Mouse (Mus musculus) kidney, postnatal 25 days (tissue): ENCODE measurements around the gene Mov10l1.

Experiments
- DNase-seq, 2 experiments: peaks; one replicate each; pipeline ENCODE4 v3.0.0; 2021; ENCODE audit warnings: mixed read lengths in 2 of 2

The Mov10l1 gene

GRCm38 (mm10) chr15:88982534-88983079 is at the start of gene Mov10l1:
Mov10l1 (plus strand) TSS chr15:88982909.
- no peak for DNase-seq

GRCm38 (mm10) chr15:88934141-88934540 is 48.6 kb upstream of the Mov10l1 start:
- no peak for DNase-seq

- no peak for DNase-seq
Measured at GRCm38 (mm10) chr15:88936619-88937290, 46.0 kb upstream of the Mov10l1 start.

GRCm38 (mm10) chr15:88937291-88937650 is 45.4 kb upstream of the Mov10l1 start:
- no peak for DNase-seq

GRCm38 (mm10) chr15:88942783-88943182 is 39.9 kb upstream of the Mov10l1 start:
- no peak for DNase-seq

- no peak for DNase-seq
Measured at GRCm38 (mm10) chr15:88943896-88944551, 38.7 kb upstream of the Mov10l1 start.

- DNase-seq: peak; percentile 33 to 58
Measured at GRCm38 (mm10) chr15:88946851-88947250, 35.9 kb upstream of the Mov10l1 start.

GRCm38 (mm10) chr15:88951246-88951645 is 31.5 kb upstream of the Mov10l1 start:
- DNase-seq: no peak

- peak; percentile 38 to 62 for DNase-seq
Measured at GRCm38 (mm10) chr15:88954368-88955072, 28.2 kb upstream of the Mov10l1 start, which contains the start of gene Ttll8. Ttll8 (minus strand) TSS chr15:88954418.

- DNase-seq: no peak
Measured at GRCm38 (mm10) chr15:88955342-88955741, 27.4 kb upstream of the Mov10l1 start.

GRCm38 (mm10) chr15:88957522-88957921 is 25.2 kb upstream of the Mov10l1 start:
- DNase-seq: no peak

GRCm38 (mm10) chr15:88964070-88964578 is 18.6 kb upstream of the Mov10l1 start:
- no peak for DNase-seq

GRCm38 (mm10) chr15:88972300-88972699 is 10.4 kb upstream of the Mov10l1 start:
- no peak for DNase-seq

- no peak for DNase-seq
Measured at GRCm38 (mm10) chr15:88978281-88979137, 4.2 kb upstream of the Mov10l1 start, which contains the start of gene Mlc1. Mlc1 (minus strand) TSS chr15:88979007.

- no peak for DNase-seq
Measured at GRCm38 (mm10) chr15:88979138-88979446, 3.6 kb upstream of the Mov10l1 start.

- peak in 1 of 2 experiments; percentile 13 for DNase-seq
Measured at GRCm38 (mm10) chr15:88989236-88989635, 6.5 kb downstream of the Mov10l1 start.

GRCm38 (mm10) chr15:88998636-88999035 is 15.9 kb downstream of the Mov10l1 start:
- DNase-seq: no peak

GRCm38 (mm10) chr15:88999124-88999523 is 16.4 kb downstream of the Mov10l1 start:
- peak in 1 of 2 experiments; percentile 6 for DNase-seq

GRCm38 (mm10) chr15:89000367-89000766 is 17.7 kb downstream of the Mov10l1 start:
- DNase-seq: no peak

GRCm38 (mm10) chr15:89001245-89001644 is 18.5 kb downstream of the Mov10l1 start:
- no peak for DNase-seq

GRCm38 (mm10) chr15:89007002-89007401 is 24.3 kb downstream of the Mov10l1 start:
- DNase-seq: no peak

- DNase-seq: no peak
Measured at GRCm38 (mm10) chr15:89007781-89008180, 25.1 kb downstream of the Mov10l1 start.
